In genomic region chr10:39974982-39975381, GRCm38 (mm10) we compare ENCODE assay signal across 34 mouse cellular contexts. TPM values are rescaled to one million over a fixed set of nuclear protein-coding genes. Genes with fewer than 3 reads are reported as not detected.
DNase-seq lines count a peak whose midpoint lies in the region; ATAC-seq and TF ChIP-seq lines count a peak whose summit lies in the region.
"Had no signal": no experiment of that assay in that cellular context is flagged by ENCODE, and none has a peak within 500 bp of the region (broad histone marks: within the 10 kb centered on the region; RNA-seq: fewer than 3 reads in every experiment).

No protein-coding gene starts in this region.

- peak; percentile 67; the same call in 1 of the 2 replicates for ATAC-seq in frontal cortex, adult (ENCODE audit: low TSS enrichment)
- ATAC-seq in lung, postnatal 0 days = no peak; the same call in 1 of the 2 replicates
- peak; percentile 43 for ATAC-seq in activated CD4-positive, CD25-positive, alpha-beta regulatory T cell, adult 4 months
- ATAC-seq in erythroid progenitor cell, adult 5-6 weeks (replicated peaks; ENCODE audit: low FRiP score, poor library complexity, severe bottlenecking) = no peak
- ATAC-seq: forebrain, embryonic 15.5 days; hindbrain, embryonic 16.5 days; intestine, postnatal 0 days; midbrain, embryonic 16.5 days had no signal

- WGBS in lung, postnatal 0 days = 36% methylated on average over 11 of the region's 11 CpGs

- no peak for TF ChIP-seq CTCF in lung, postnatal 0 days (IDR thresholded peaks at IDR 0.05)

- H3K4me3 ChIP-seq in lung, postnatal 0 days (ENCODE audit: low read depth, low read length) = no peak overlapping the region
- H3K4me3 ChIP-seq: embryonic facial prominence, embryonic 12.5 days; forebrain, embryonic 10.5 days; forebrain, embryonic 15.5 days; limb, embryonic 10.5 days; limb, embryonic 15.5 days; liver, embryonic 13.5 days; neural tube, embryonic 13.5 days had no signal

- H3K9me3 ChIP-seq in lung, postnatal 0 days (ENCODE audit: low read length) = peaks cover 8% of the 10 kb centered on the region; the same call in 1 of the 2 replicates
- H3K9me3 ChIP-seq: limb, embryonic 15.5 days had no signal

- no peak overlapping the region for H3K4me2 ChIP-seq in lung, postnatal 0 days (replicated peaks; ENCODE audit: low read depth, low read length)
- H3K4me2 ChIP-seq: embryonic facial prominence, embryonic 12.5 days; forebrain, embryonic 15.5 days; limb, embryonic 15.5 days; liver, embryonic 13.5 days; midbrain, embryonic 11.5 days; neural tube, embryonic 13.5 days had no signal

- no peaks in the 10 kb centered on the region for H3K27me3 ChIP-seq in lung, postnatal 0 days (replicated peaks; ENCODE audit: insufficient read depth, low read length)
- H3K27me3 ChIP-seq: embryonic facial prominence, embryonic 12.5 days; forebrain, embryonic 15.5 days; limb, embryonic 15.5 days; liver, embryonic 13.5 days; neural tube, embryonic 13.5 days had no signal

- H3K9ac ChIP-seq in lung, postnatal 0 days (replicated peaks; ENCODE audit: low read depth) = no peak overlapping the region
- H3K9ac ChIP-seq: embryonic facial prominence, embryonic 12.5 days; forebrain, embryonic 15.5 days; limb, embryonic 15.5 days; liver, embryonic 13.5 days; neural tube, embryonic 13.5 days had no signal

- no peaks in the 10 kb centered on the region for H3K36me3 ChIP-seq in lung, postnatal 0 days (ENCODE audit: insufficient read depth, low read length)
- H3K36me3 ChIP-seq: embryonic facial prominence, embryonic 12.5 days; forebrain, embryonic 10.5 days; forebrain, embryonic 15.5 days; limb, embryonic 10.5 days; limb, embryonic 15.5 days; liver, embryonic 13.5 days; neural tube, embryonic 13.5 days had no signal

- no peak for DNase-seq in frontal cortex, postnatal 25 days (ENCODE audit: low spot score in 2 of 2)
- peak; percentile 21 for DNase-seq in lung, postnatal 0 days (ENCODE audit: low spot score)
- DNase-seq in lung, postnatal 10 days = no peak
- peak; percentile 48 for DNase-seq in naive thymus-derived CD4-positive, alpha-beta T cell, adult 2 months (ENCODE audit: low read depth)
- no peak for DNase-seq in left cerebral cortex, postnatal 14 days (ENCODE audit: low spot score in 2 of 2)
- DNase-seq: adrenal gland, adult 8-10 months; cerebellum, adult 8-10 months; cerebellum, postnatal 36 days; gastrocnemius, postnatal 10 days; heart, postnatal 14 days; liver, embryonic 13.5 days; right cerebral cortex, postnatal 25 days; thymus, adult 18-20 months; thymus, postnatal 25 days had no signal

- TF ChIP-seq EP300 in lung, postnatal 0 days (IDR thresholded peaks at IDR 0.05) = no peak

- no peak overlapping the region for H3K27ac ChIP-seq in lung, postnatal 0 days (ENCODE audit: low read length)
- H3K27ac ChIP-seq: embryonic facial prominence, embryonic 12.5 days; forebrain, embryonic 10.5 days; forebrain, embryonic 15.5 days; limb, embryonic 10.5 days; limb, embryonic 15.5 days; liver, embryonic 13.5 days; neural tube, embryonic 13.5 days; stomach, postnatal 0 days had no signal

- intact Hi-C loops in left cerebral cortex, postnatal 14 days (cut with DNase I) = no loop called here

- H3K4me1 ChIP-seq in lung, postnatal 0 days (ENCODE audit: insufficient read depth, low read depth, low read length) = no peaks in the 10 kb centered on the region
- H3K4me1 ChIP-seq: embryonic facial prominence, embryonic 12.5 days; forebrain, embryonic 15.5 days; limb, embryonic 10.5 days; limb, embryonic 15.5 days; liver, embryonic 13.5 days; neural tube, embryonic 13.5 days had no signal

RNA-seq across cellular contexts. Expression of gene Mfsd4b5, which starts 11.5 kb away (rescaled TPM):
- 0.11 and 0.13 TPM in 2 replicates for polyA plus RNA-seq in lung, postnatal 0 days (2015; fragmentation: Nextera tagmentation; extraction: Ambion mirVana)
- under 1 TPM in 1 of 2 experiments, not detected in 1; 0.17 TPM for polyA plus RNA-seq in activated CD4-positive, CD25-positive, alpha-beta regulatory T cell, adult 4 months (2017; shearing (Covaris generic))
- under 1 TPM; 0.25 to 0.33 TPM for total RNA-seq in left cerebral cortex, postnatal 14 days (2021)
- not detected in 2 replicates for total RNA-seq in erythroid progenitor cell, adult 5-6 weeks (2015; ENCODE audit: low replicate concordance)
- not detected in 2 replicates for total RNA-seq in erythroid progenitor cell, adult 5-6 weeks (2017; ENCODE audit: low replicate concordance)
- polyA plus RNA-seq: forebrain, embryonic 10.5 days; forebrain, embryonic 15.5 days; heart, embryonic 14.5 days; hindbrain, embryonic 16.5 days; midbrain, embryonic 11.5 days; midbrain, embryonic 16.5 days; neural tube, embryonic 13.5 days had no signal

RNA-seq across cellular contexts. Expression of gene Mfsd4b3, which starts 15.0 kb away (rescaled TPM):
- polyA plus RNA-seq in lung, postnatal 0 days (2015; fragmentation: Nextera tagmentation; extraction: Ambion mirVana) = 0.55 and 0.57 TPM in 2 replicates
- not detected for polyA plus RNA-seq in activated CD4-positive, CD25-positive, alpha-beta regulatory T cell, adult 4 months (2017; shearing (Covaris generic))
- under 1 TPM in 1 of 2 experiments, not detected in 1; 0.20 TPM for total RNA-seq in left cerebral cortex, postnatal 14 days (2021)
- not detected in 2 replicates for total RNA-seq in erythroid progenitor cell, adult 5-6 weeks (2015; ENCODE audit: low replicate concordance)
- not detected in 2 replicates for total RNA-seq in erythroid progenitor cell, adult 5-6 weeks (2017; ENCODE audit: low replicate concordance)
- polyA plus RNA-seq: forebrain, embryonic 10.5 days; midbrain, embryonic 11.5 days had no signal

RNA-seq across cellular contexts. Expression of gene Mfsd4b2, which starts 48.3 kb away (rescaled TPM):
- not detected in 2 replicates for polyA plus RNA-seq in lung, postnatal 0 days (2015; fragmentation: Nextera tagmentation; extraction: Ambion mirVana)
- not detected for polyA plus RNA-seq in activated CD4-positive, CD25-positive, alpha-beta regulatory T cell, adult 4 months (2017; shearing (Covaris generic))
- total RNA-seq in left cerebral cortex, postnatal 14 days (2021) = under 1 TPM; 0.19 to 0.33 TPM
- total RNA-seq in erythroid progenitor cell, adult 5-6 weeks (2015; ENCODE audit: low replicate concordance) = not detected in 2 replicates
- total RNA-seq in erythroid progenitor cell, adult 5-6 weeks (2017; ENCODE audit: low replicate concordance) = not detected in 2 replicates
- total RNA-seq: megakaryocyte, adult 5-6 weeks had no signal
- polyA plus RNA-seq: C2C12; forebrain, embryonic 10.5 days; forebrain, embryonic 15.5 days; heart, embryonic 14.5 days; hindbrain, embryonic 11.5 days; kidney, embryonic 14.5 days; limb, embryonic 10.5 days; limb, embryonic 15.5 days; liver, embryonic 13.5 days; midbrain, embryonic 11.5 days; midbrain, embryonic 16.5 days; neural tube, embryonic 13.5 days; spleen, adult 2 months; stomach, postnatal 0 days had no signal

RNA-seq across cellular contexts. Expression of gene Mfsd4b1, which starts 50.1 kb away (rescaled TPM):
- polyA plus RNA-seq in lung, postnatal 0 days (2015; fragmentation: Nextera tagmentation; extraction: Ambion mirVana) = 0.46 and 0.69 TPM in 2 replicates
- polyA plus RNA-seq in activated CD4-positive, CD25-positive, alpha-beta regulatory T cell, adult 4 months (2017; shearing (Covaris generic)) = not detected
- under 1 TPM in 1 of 2 experiments, not detected in 1; 0.80 TPM for total RNA-seq in left cerebral cortex, postnatal 14 days (2021)
- total RNA-seq in erythroid progenitor cell, adult 5-6 weeks (2015; ENCODE audit: low replicate concordance) = not detected in 2 replicates
- not detected in 2 replicates for total RNA-seq in erythroid progenitor cell, adult 5-6 weeks (2017; ENCODE audit: low replicate concordance)
- total RNA-seq: megakaryocyte, adult 5-6 weeks had no signal
- polyA plus RNA-seq: C2C12; forebrain, embryonic 10.5 days; limb, embryonic 10.5 days; midbrain, embryonic 11.5 days had no signal

Comparison
In these comparisons a context has a peak if more than half of its experiments do, and no peak if none do; other contexts are left out.
1. DNase-seq: peak in lung, postnatal 0 days (single experiment) and naive thymus-derived CD4-positive, alpha-beta T cell, adult 2 months (single experiment); none in frontal cortex, postnatal 25 days (0 of 2), lung, postnatal 10 days (single experiment) and left cerebral cortex, postnatal 14 days (0 of 2).
2. ATAC-seq: peak in frontal cortex, adult (single experiment) and activated CD4-positive, CD25-positive, alpha-beta regulatory T cell, adult 4 months (single experiment); none in lung, postnatal 0 days (single experiment) and erythroid progenitor cell, adult 5-6 weeks (single experiment).